Mouse (Mus musculus) forebrain, embryonic 10.5 days (tissue): Measurements from ENCODE around the gene Olfr1411. TPM values are rescaled to one million over a fixed set of nuclear protein-coding genes. Genes with fewer than 3 reads are reported as not detected.
A peak's percentile ranks its signal among the peaks of the same experiment; 100 is the strongest.

ENCODE experiments used
- DNase-seq: peaks from one replicate; pipeline ENCODE4 v3.0.0-alpha.2; 2017; ENCODE audit warnings: low spot score; ENCODE audit errors: extremely low spot score
- H3K27ac ChIP-seq: fragments of 300-500 bp; sonication (generic); 2 replicates; pipeline ENCODE4 v1.5.1; 2016; ENCODE audit warnings: mild to moderate bottlenecking
- H3K27me3 ChIP-seq: fragments of 300-500 bp; sonication (generic); 2 replicates; pipeline ENCODE4 v1.6.1; 2016; ENCODE audit warnings: mild to moderate bottlenecking; ENCODE audit not compliant: poor library complexity, severe bottlenecking
- H3K36me3 ChIP-seq: fragments of 300-500 bp; sonication (generic); replicated peaks from 2 replicates; pipeline ENCODE4 v1.6.1; 2016; ENCODE audit warnings: mild to moderate bottlenecking, moderate library complexity
- H3K4me1 ChIP-seq: fragments of 300-500 bp; sonication (generic); 2 replicates; pipeline ENCODE4 v1.6.1; 2016
- H3K4me3 ChIP-seq: fragments of 300-500 bp; sonication (generic); 2 replicates; pipeline ENCODE4 v1.5.1; 2016; ENCODE audit warnings: mild to moderate bottlenecking, moderate library complexity
- H3K9me3 ChIP-seq: fragments of 300-500 bp; sonication (generic); 2 replicates; pipeline ENCODE4 v1.6.1; 2016; ENCODE audit warnings: mild to moderate bottlenecking, moderate library complexity
- WGBS: fragments of 180-500 bp; shearing (Covaris S2); methylation state at CpG from one replicate; pipeline ENCODE4 v1.1.7; 2016; 5-methylcytosine and 5-hydroxymethylcytosine counted together
- polyA plus RNA-seq: library from polyadenylated mRNA; unstranded; fragments of >200 nt; fragmentation: Nextera tagmentation; extraction: Ambion mirVana; gene quantifications from 2 replicates; pipeline ENCODE4 v1.2.1, GENCODE M21; 2016

Olfr1411 gene
- not detected in 2 replicates for polyA plus RNA-seq

- no peaks in the 10 kb centered on the region for H3K9me3 ChIP-seq
- no peak within 1 kb of the TSS for H3K27ac ChIP-seq
- no peaks in the 10 kb centered on the region for H3K27me3 ChIP-seq
- no peaks in the 10 kb centered on the region for H3K4me1 ChIP-seq
- no peak for DNase-seq
- H3K4me3 ChIP-seq = no peak within 1 kb of the TSS
- H3K36me3 ChIP-seq = no peaks in the 10 kb centered on the region
Measured at GRCm38 (mm10) chr1:92594111-92594510, at the start of gene Olfr1411. Gene Olfr1411 (plus strand): TSS chr1:92594411.

DNA sequence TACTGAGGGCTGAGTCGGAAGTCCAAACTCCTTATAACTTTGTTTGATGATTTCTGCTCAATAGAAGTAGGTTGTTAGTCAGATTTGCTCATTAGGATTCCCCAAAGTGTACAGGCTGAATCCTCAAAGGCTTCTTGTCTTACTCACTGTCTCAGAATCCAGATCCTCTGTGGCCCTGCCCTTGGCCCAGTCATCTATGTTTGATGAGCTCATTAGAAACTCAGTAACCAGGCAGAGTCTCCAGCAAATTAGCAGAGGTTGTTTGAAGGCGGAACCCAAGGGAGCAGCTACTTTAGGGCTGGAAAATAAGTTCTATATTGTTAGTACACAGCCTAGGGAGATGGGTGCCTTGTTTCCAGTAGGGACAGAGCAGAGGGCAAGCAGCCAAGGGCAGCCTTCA, 48.3 kb upstream of the Olfr1411 start:
- Histone ChIP-seq H3K36me3 (no peaks in the 10 kb centered on the region), H3K27me3 (no peaks in the 10 kb centered on the region), H3K27ac (no peak overlapping the region), H3K4me3 (no peak overlapping the region), H3K9me3 (no peaks in the 10 kb centered on the region), H3K4me1 (no peaks in the 10 kb centered on the region)
- no peak for DNase-seq
- 92% methylated on average over 2 of the region's 2 CpGs for WGBS

DNA sequence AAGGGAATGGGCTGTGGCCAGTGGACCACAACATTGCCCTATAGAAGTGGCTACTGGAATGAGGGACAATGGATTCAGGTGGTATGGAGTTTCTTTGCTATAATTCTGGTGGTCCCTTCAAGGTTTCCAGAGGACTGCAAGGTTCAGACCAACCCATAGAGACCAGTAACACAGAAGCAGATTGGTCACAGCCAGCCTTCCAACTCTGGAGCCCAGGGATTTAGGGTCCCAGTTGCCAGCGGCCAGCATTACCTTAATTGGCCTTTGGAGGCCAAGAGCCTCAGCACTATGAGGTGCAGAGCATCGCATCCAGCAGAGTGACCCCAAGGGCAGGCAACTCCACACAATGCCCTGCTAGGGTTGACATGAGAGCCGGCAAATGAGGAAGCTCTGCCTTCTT, 23.2 kb upstream of the Olfr1411 start, which contains the start of gene Olfr1413:
Gene Olfr1413, plus strand, starts transcription at position 301 of the 400 bp plus-strand sequence.
- 90% methylated on average over 3 of the region's 3 CpGs for WGBS

DNA sequence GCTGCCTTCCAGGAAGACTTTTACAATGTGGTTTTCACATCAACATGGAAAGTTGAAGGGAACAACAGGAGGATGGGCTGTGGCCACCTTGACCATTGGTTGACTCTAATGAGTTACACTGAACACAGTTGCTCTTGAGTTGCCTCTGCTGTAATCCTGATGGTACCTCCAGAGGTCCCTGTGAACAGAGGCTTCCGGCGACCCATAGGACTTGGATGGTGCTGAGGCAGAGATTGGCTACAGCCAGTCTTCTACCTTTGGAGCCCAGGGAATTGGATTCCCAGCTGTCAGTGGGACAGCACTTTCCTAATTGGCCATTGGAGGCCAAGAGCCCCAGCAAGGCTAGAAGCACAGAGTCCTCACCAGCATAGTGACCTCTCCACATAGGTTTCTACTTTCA, 8.7 kb upstream of the Olfr1411 start, which contains the start of gene Olfr1412:
Gene Olfr1412, plus strand, starts transcription at position 301 of the 400 bp plus-strand sequence.
- no peaks in the 10 kb centered on the region for H3K9me3 ChIP-seq
- DNase-seq = no peak
- WGBS = 89% methylated on average over 2 of the region's 2 CpGs

More for the DNA sequence above, 23.2 kb upstream of the Olfr1411 start, which contains the start of gene Olfr1413:
- Histone ChIP-seq H3K27ac (no peak within 1 kb of the TSS), H3K9me3 (no peaks in the 10 kb centered on the region), H3K36me3 (no peaks in the 10 kb centered on the region), H3K27me3 (no peaks in the 10 kb centered on the region), H3K4me3 (no peak within 1 kb of the TSS), H3K4me1 (no peaks in the 10 kb centered on the region)
- no peak for DNase-seq

DNA sequence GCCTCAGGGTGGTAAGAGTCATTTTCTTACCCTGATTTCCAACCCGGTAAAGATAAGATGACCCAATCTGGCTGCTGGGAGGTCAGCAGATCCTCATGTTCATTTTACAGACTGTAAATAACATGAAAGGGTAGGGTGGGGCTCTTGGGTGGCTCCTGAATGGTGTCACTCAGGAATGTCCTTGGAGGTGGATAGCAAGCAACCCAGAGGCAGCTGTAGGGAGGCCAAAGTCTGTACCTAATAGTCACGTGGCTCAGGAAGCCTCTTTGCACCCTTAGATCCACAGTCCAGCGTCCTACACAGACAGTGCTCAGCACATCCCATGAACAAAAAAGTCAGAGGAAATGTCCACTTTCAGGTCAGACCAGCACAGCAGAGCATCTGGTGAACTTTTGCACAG, 1.8 kb downstream of the Olfr1411 start:
- no peaks in the 10 kb centered on the region for H3K36me3 ChIP-seq
- H3K27me3 ChIP-seq = no peaks in the 10 kb centered on the region
- DNase-seq = no peak
- H3K9me3 ChIP-seq = no peaks in the 10 kb centered on the region
- H3K27ac ChIP-seq = no peak overlapping the region
- 87% methylated on average over 3 of the region's 3 CpGs for whole genome bisulfite sequencing
- no peak overlapping the region for H3K4me3 ChIP-seq
- H3K4me1 ChIP-seq = no peaks in the 10 kb centered on the region

More for the DNA sequence above, 8.7 kb upstream of the Olfr1411 start, which contains the start of gene Olfr1412:
- H3K36me3 ChIP-seq = no peaks in the 10 kb centered on the region
- no peaks in the 10 kb centered on the region for H3K4me1 ChIP-seq
- no peaks in the 10 kb centered on the region for H3K27me3 ChIP-seq
- H3K27ac ChIP-seq = no peak within 1 kb of the TSS
- H3K4me3 ChIP-seq = no peak within 1 kb of the TSS

DNA sequence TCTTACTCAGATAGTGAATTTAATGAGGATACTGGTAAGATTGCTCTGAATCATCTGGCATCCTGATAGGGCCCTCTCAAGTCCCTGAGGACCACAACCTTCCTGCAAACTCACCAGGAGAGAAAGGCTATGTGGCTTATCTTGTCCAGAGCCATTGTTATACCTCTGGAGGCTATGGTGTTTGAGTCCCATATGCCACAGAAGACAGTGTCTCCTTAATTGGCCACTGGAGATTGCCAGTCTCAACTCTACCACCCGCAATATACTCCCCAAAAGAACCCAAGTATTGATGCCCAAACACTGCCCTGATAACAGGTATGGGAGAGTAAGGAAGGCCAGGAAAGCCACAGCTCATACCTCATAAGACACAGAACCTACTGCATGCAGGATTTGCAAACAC, 11.3 kb downstream of the Olfr1411 start, which contains the start of gene Olfr1410:
Gene Olfr1410, plus strand, starts transcription at position 301 of the 400 bp plus-strand sequence.
- H3K4me1 ChIP-seq = no peaks in the 10 kb centered on the region
- H3K4me3 ChIP-seq = no peak within 1 kb of the TSS
- H3K9me3 ChIP-seq = no peaks in the 10 kb centered on the region
- no peak for DNase-seq
- no peaks in the 10 kb centered on the region for H3K36me3 ChIP-seq
- WGBS = 90% methylated on average over 1 of the region's 1 CpGs
- no peak within 1 kb of the TSS for H3K27ac ChIP-seq
- no peaks in the 10 kb centered on the region for H3K27me3 ChIP-seq

DNA sequence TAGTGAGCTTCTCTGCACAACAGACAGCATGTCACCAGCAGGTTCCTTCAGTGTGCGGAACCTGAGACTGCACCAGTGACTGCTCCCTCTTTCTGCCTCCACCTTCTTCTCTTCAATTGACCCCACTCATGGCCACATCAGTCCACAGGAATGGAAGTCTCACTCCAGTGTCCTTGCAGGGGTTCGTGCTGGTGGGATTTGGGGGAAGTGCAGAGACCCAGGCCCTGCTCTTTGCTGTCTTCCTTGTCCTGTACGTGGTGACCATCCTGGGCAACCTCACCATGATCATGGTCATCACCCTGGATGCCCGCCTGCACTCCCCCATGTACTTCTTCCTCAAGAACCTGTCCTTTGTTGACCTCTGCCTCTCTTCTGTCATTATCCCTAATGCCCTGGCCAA, 13.5 kb downstream of the Olfr1411 start:
- no peaks in the 10 kb centered on the region for H3K9me3 ChIP-seq
- DNase-seq = no peak
- no peaks in the 10 kb centered on the region for H3K4me1 ChIP-seq
- H3K4me3 ChIP-seq = no peak overlapping the region
- 88% methylated on average over 4 of the region's 4 CpGs for WGBS
- no peak overlapping the region for H3K27ac ChIP-seq
- no peaks in the 10 kb centered on the region for H3K36me3 ChIP-seq
- no peaks in the 10 kb centered on the region; the same call in 1 of the 2 replicates for H3K27me3 ChIP-seq

DNA sequence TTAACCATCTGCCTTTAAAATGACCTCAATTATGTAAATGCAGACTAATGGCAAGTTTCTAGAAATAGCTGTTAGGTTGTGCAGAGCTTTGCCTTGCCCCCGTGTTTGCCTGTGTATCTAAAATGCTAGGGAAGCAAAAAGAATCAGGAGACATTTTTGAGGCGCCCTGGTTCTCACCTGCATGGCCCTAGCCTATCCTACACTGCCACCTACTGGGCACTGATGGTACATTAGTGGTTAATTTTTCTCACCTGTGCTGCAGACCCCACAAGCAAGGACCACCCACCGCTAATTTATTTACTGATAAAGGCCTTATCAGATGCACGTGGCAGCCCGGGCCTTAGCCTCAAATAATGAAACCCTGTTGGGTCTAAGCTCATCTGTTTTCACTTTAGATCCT, 16.8 kb downstream of the Olfr1411 start:
- Histone ChIP-seq H3K4me3 (no peak overlapping the region), H3K4me1 (no peaks in the 10 kb centered on the region)

DNA sequence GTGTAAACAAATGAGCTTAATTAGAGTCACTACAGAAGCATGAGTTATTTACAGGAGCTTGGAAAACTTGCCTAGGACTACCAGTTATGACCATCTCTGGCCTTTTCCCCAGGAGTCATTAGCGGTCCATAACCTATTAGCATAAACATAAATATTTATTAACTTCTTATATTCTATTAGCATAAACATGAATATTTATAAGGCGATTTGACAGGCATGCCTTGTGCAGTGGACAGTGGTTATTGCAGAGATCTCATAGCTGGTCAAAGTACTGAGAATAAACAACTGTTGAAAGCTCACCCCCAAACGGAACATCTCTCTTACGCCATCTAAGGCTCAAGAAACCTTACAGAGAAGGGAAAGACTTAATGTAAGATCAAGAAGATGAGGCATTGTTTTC, 19.0 kb downstream of the Olfr1411 start:
- no peaks in the 10 kb centered on the region for H3K4me1 ChIP-seq
- no peaks in the 10 kb centered on the region for H3K36me3 ChIP-seq
- no peak overlapping the region for H3K27ac ChIP-seq
- DNase-seq = no peak
- H3K9me3 ChIP-seq = no peaks in the 10 kb centered on the region
- no peak overlapping the region for H3K4me3 ChIP-seq
- no peaks in the 10 kb centered on the region; the same call in 1 of the 2 replicates for H3K27me3 ChIP-seq
- 57% methylated on average over 4 of the region's 4 CpGs for WGBS

More for the DNA sequence above, 16.8 kb downstream of the Olfr1411 start:
- peak; percentile 37 for DNase-seq
- Histone ChIP-seq H3K27me3 (no peaks in the 10 kb centered on the region; the same call in 1 of the 2 replicates), H3K36me3 (no peaks in the 10 kb centered on the region), H3K9me3 (no peaks in the 10 kb centered on the region), H3K27ac (no peak overlapping the region)
- 11% methylated on average over 5 of the region's 5 CpGs for WGBS

DNA sequence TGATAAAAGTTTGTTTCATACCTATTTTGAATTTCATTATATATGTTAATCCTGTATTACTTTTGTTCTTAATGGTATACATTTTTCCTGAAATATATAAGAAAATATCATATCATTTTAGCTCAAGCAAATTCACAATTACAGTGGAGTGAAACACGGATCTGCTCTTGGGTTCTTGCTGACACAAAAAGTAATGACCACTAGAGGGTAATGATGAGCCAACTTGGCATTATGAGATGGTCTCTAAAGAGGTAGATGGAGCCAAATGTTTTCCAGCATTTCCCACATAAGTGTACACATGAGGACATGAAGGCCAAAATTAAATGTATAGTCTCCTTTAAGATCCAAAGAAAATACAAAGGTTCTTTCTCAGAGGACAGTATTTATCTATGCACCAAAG, 20.3 kb downstream of the Olfr1411 start:
- Histone ChIP-seq H3K27me3 (no peaks in the 10 kb centered on the region; the same call in 1 of the 2 replicates), H3K36me3 (no peaks in the 10 kb centered on the region), H3K4me3 (no peak overlapping the region), H3K9me3 (no peaks in the 10 kb centered on the region), H3K27ac (no peak overlapping the region), H3K4me1 (no peaks in the 10 kb centered on the region)
- 8% methylated on average over 1 of the region's 1 CpGs for WGBS
- DNase-seq = no peak

DNA sequence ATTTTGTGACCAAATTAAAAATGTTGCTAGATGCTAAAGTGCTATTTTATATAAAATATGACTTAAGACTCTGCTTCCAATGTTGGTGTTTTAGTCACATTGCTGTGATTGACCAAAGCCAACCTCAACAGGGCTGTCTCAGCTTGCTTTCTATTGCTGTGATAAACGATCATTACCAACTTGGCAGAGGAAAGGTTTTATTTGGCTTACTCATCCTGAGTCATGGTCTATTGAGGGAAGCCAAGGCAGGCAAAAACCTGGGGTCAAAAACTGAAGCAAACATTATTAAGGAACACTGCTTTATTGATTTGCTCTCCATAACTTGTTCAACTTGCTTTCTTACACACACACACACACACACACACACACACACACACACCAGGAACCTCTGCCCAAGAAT, 21.8 kb downstream of the Olfr1411 start:
- Histone ChIP-seq H3K27ac (no peak overlapping the region), H3K36me3 (no peaks in the 10 kb centered on the region), H3K4me1 (no peaks in the 10 kb centered on the region), H3K9me3 (no peaks in the 10 kb centered on the region), H3K4me3 (no peak overlapping the region), H3K27me3 (no peaks in the 10 kb centered on the region; the same call in 1 of the 2 replicates)
- 83% methylated on average over 1 of the region's 1 CpGs for WGBS
- no peak for DNase-seq

DNA sequence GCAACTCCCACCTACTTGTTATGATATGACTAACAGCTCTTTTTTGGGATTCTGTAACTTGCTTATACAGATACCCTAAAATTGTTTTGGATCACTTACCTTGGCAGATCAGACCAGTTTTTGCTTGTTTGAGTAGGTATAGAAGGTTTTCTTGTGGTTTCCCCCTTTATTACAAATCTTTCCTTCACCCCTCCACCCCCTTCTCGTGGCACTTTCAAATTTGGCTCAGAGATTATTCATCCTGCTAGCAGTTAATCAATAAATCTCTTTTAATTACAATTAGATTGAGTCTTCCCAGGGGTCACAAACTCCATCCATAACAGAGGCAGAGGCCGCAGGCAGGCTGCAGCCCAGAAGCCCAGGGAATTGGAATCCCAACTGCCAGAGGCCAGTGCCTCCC, 23.3 kb downstream of the Olfr1411 start, which contains the start of gene Olfr12:
Gene Olfr12, plus strand, starts transcription at position 301 of the 400 bp plus-strand sequence.
- no peaks in the 10 kb centered on the region for H3K27me3 ChIP-seq
- no peaks in the 10 kb centered on the region for H3K9me3 ChIP-seq
- no peak within 1 kb of the TSS for H3K4me3 ChIP-seq
- H3K4me1 ChIP-seq = no peaks in the 10 kb centered on the region
- no peaks in the 10 kb centered on the region for H3K36me3 ChIP-seq
- 70% methylated on average over 2 of the region's 2 CpGs for WGBS
- no peak for DNase-seq
- no peak within 1 kb of the TSS for H3K27ac ChIP-seq

DNA sequence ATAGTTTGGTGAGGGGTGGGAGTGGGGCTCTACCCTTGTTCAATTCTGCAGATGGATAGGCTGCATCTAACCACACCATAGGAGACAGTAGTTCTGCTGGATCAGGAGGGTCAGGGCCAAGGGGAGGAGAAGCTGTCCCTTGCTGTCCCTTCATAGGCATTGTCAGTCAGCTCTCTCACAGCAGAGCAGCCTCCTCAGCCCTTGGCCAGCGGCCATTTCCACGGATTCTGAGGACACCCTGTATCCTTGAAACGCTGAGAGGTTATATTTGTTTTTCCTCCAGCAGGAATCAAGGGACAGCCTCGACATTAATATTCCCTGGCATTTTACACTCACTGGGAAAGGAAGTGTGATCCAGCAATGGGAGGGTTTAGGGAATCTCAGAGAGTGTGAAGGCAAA, 24.1 kb downstream of the Olfr1411 start:
- Histone ChIP-seq H3K4me3 (no peak overlapping the region), H3K27ac (no peak overlapping the region), H3K36me3 (no peaks in the 10 kb centered on the region), H3K9me3 (no peaks in the 10 kb centered on the region), H3K27me3 (no peaks in the 10 kb centered on the region), H3K4me1 (no peaks in the 10 kb centered on the region)
- whole genome bisulfite sequencing = 82% methylated on average over 4 of the region's 4 CpGs
- no peak for DNase-seq
